Mouse (Mus musculus) neural tube, embryonic 11.5 days (tissue): ENCODE measurements at regions not wholly inside any gene's neighbourhood (a gene's known extent, or its start where the extent isn't known, plus 50 kb on each side); places are given as distances from the start of the nearest gene placed in this dataset.
A peak's percentile ranks its signal among the peaks of the same experiment; 100 is the strongest.

Source experiments
- ATAC-seq: fragments of 200-750 bp; cut with Nextera tagmentation; 2 replicates; pipeline ENCODE4 v1.8.0; 2017; ENCODE audit warnings: moderate number of reproducible peaks, mild to moderate bottlenecking, moderate TSS enrichment, moderate library complexity; ENCODE audit not compliant: insufficient read depth, low FRiP score, low TSS enrichment
- DNase-seq: peaks from one replicate; pipeline ENCODE4 v3.0.0-alpha.2; 2015; ENCODE audit warnings: low spot score
- H3K27ac ChIP-seq: fragments of 300-500 bp; sonication (generic); 2 replicates; pipeline ENCODE4 v1.5.1; 2014; ENCODE audit warnings: low read depth, mild to moderate bottlenecking, low read length
- H3K27me3 ChIP-seq: fragments of 300-500 bp; sonication (generic); 2 replicates; pipeline ENCODE4 v1.6.1; 2014; ENCODE audit warnings: mild to moderate bottlenecking, low read length, mixed read lengths; ENCODE audit not compliant: control insufficient read depth, insufficient read depth
- H3K36me3 ChIP-seq: fragments of 300-500 bp; sonication (generic); 2 replicates; pipeline ENCODE4 v1.6.1; 2014; ENCODE audit warnings: mild to moderate bottlenecking, low read length, moderate library complexity, mixed read lengths; ENCODE audit not compliant: control insufficient read depth, insufficient read depth
- H3K4me1 ChIP-seq: fragments of 300-500 bp; sonication (generic); 2 replicates; pipeline ENCODE4 v1.6.1; 2014; ENCODE audit warnings: low read length, mixed read lengths; ENCODE audit not compliant: control insufficient read depth, insufficient read depth
- H3K4me2 ChIP-seq: fragments of 300-500 bp; sonication (generic); 2 replicates; pipeline ENCODE4 v1.6.1; 2014; ENCODE audit warnings: low read depth, mild to moderate bottlenecking, moderate library complexity
- H3K4me3 ChIP-seq: fragments of 300-500 bp; sonication (generic); 2 replicates; pipeline ENCODE4 v1.5.1; 2014; ENCODE audit warnings: low read depth, low read length
- H3K9ac ChIP-seq: fragments of 300-500 bp; sonication (generic); 2 replicates; pipeline ENCODE4 v1.6.1; 2014; ENCODE audit warnings: mild to moderate bottlenecking, low read length
- H3K9me3 ChIP-seq: fragments of 300-500 bp; sonication (generic); 2 replicates; pipeline ENCODE4 v1.6.1; 2016; ENCODE audit warnings: low read length; ENCODE audit not compliant: control insufficient read depth
- WGBS: fragments of 180-500 bp; shearing (Covaris S2); extraction: QIAGEN DNeasy Blood & Tissue Kit; methylation state at CpG from one replicate; pipeline ENCODE4 v1.1.7; 2014; 5-methylcytosine and 5-hydroxymethylcytosine counted together

GRCm38 (mm10) chr3:42897936-42898335, 1155.5 kb downstream of the D3Ertd751e start:
- no peak overlapping the region for H3K4me3 ChIP-seq
- H3K4me2 ChIP-seq: no peak overlapping the region
- no peaks in the 10 kb centered on the region for H3K36me3 ChIP-seq
- DNase-seq: no peak
- no peaks in the 10 kb centered on the region for H3K27me3 ChIP-seq
- H3K9ac ChIP-seq: no peak overlapping the region
- no peak for ATAC-seq
- H3K4me1 ChIP-seq: no peaks in the 10 kb centered on the region
- no peaks in the 10 kb centered on the region for H3K9me3 ChIP-seq
- no peak overlapping the region for H3K27ac ChIP-seq

DNA sequence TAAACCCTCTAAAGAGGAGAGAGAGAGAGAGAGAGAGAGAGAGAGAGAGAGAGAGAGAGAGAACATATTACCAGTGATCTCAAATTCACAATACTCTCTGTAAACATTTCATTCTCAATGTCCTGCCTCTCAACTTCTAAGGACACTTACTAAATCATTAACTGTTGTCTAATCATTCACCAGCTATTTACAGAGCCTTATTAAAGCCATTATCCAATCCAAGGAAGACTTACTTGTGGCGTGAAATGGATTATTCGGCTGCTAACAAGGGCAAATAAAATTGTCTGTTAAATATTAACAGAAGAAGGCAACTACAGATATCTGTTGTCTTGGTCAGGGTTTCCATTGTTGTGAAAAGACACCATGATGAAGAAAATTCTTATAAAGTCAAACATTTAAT, 1156.5 kb downstream of the D3Ertd751e start:
- no peak for ATAC-seq
- no peaks in the 10 kb centered on the region for H3K36me3 ChIP-seq
- H3K4me1 ChIP-seq: no peaks in the 10 kb centered on the region
- no peaks in the 10 kb centered on the region for H3K27me3 ChIP-seq
- H3K9ac ChIP-seq: no peak overlapping the region
- no peak overlapping the region for H3K4me3 ChIP-seq
- no peak for DNase-seq
- H3K9me3 ChIP-seq: no peaks in the 10 kb centered on the region
- 67% methylated on average over 2 of the region's 2 CpGs for WGBS
- no peak overlapping the region for H3K27ac ChIP-seq
- H3K4me2 ChIP-seq: no peak overlapping the region

DNA sequence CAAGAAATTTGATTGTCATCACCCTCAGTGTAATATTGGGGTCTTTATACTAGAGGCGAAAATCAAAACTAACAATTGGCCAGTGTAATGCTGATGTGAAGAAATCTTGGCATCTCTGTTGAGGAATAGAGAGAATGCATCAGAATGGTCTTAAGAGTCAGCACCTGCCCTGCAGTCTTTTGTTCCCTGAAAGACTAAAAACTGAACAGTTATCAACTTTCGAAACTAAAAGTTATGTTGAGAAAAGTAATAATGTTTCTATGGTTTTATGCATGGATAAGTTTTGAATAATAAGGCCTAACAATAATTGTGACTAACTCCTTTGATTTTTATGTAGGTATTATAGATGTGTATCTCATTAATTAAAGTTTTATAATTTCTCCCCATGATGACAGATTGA, 1158.6 kb downstream of the D3Ertd751e start:
- H3K27ac ChIP-seq: no peak overlapping the region
- no peak overlapping the region for H3K9ac ChIP-seq
- H3K9me3 ChIP-seq: no peaks in the 10 kb centered on the region
- H3K36me3 ChIP-seq: no peaks in the 10 kb centered on the region
- H3K4me3 ChIP-seq: no peak overlapping the region
- H3K4me1 ChIP-seq: no peaks in the 10 kb centered on the region
- DNase-seq (no peak), ATAC-seq (no peak)
- no peak overlapping the region for H3K4me2 ChIP-seq
- no peaks in the 10 kb centered on the region for H3K27me3 ChIP-seq
- 92% methylated on average over 2 of the region's 2 CpGs for WGBS

DNA sequence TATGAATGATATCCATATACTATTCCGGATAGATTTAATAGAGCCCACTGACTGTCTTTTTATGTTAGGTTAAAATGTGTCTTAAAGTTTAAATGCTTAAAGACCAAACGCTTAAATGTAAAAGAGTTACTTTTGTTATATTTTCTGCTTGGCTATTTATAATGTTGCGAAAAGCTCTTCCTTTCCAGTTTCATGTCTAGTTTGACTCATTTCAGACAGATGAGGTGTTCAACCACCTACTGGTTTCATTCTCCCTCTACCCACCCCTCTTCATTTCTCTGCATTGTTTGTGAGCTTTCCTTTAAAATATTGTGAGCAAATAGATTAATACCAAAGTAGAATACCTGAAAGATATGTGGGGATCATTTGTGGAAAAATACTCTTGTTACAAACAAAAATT, 1163.8 kb downstream of the D3Ertd751e start:
- WGBS: 95% methylated on average over 3 of the region's 3 CpGs
- Histone ChIP-seq H3K4me3 (no peak overlapping the region), H3K27me3 (no peaks in the 10 kb centered on the region), H3K27ac (no peak overlapping the region), H3K36me3 (no peaks in the 10 kb centered on the region), H3K9me3 (no peaks in the 10 kb centered on the region), H3K4me1 (no peaks in the 10 kb centered on the region), H3K4me2 (no peak overlapping the region), H3K9ac (no peak overlapping the region)
- ATAC-seq (no peak), DNase-seq (no peak)

- Histone ChIP-seq H3K36me3 (no peaks in the 10 kb centered on the region), H3K27ac (no peak overlapping the region), H3K4me3 (no peak overlapping the region), H3K27me3 (no peaks in the 10 kb centered on the region), H3K9me3 (no peaks in the 10 kb centered on the region), H3K4me2 (no peak overlapping the region), H3K4me1 (no peaks in the 10 kb centered on the region), H3K9ac (no peak overlapping the region)
- ATAC-seq (peak; percentile 77), DNase-seq (peak; percentile 25)
Measured at GRCm38 (mm10) chr3:42908404-42908803, 1166.0 kb downstream of the D3Ertd751e start.

DNA sequence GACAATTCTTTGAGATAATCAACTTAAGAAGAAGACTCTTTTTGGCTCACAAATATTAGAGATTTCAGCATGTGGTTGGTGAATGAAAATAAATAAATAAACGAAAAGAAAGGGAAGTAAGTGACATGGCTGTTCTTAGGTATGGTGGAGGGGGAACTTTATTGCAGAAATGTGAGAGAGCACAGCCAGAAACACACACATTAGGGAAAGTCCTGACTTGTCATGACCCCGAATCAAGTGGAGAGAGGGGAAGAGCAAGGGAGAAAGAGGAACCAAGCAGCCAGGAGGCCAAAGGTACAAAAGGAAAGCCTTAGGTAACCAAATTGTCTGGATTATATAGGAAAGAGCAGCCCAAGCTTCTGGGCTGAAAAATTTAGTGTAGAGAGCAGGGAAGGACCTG, 1172.7 kb downstream of the D3Ertd751e start:
- no peak for ATAC-seq
- Histone ChIP-seq H3K9me3 (no peaks in the 10 kb centered on the region), H3K27me3 (no peaks in the 10 kb centered on the region), H3K4me3 (no peak overlapping the region), H3K4me1 (no peaks in the 10 kb centered on the region), H3K27ac (no peak overlapping the region), H3K9ac (no peak overlapping the region), H3K36me3 (no peaks in the 10 kb centered on the region), H3K4me2 (no peak overlapping the region)
- 81% methylated on average over 2 of the region's 2 CpGs for WGBS
- DNase-seq: no peak

GRCm38 (mm10) chr3:42935418-42935817, 1193.0 kb downstream of the D3Ertd751e start:
- Histone ChIP-seq H3K9me3 (no peaks in the 10 kb centered on the region), H3K36me3 (no peaks in the 10 kb centered on the region), H3K4me1 (no peaks in the 10 kb centered on the region), H3K9ac (no peak overlapping the region), H3K4me3 (no peak overlapping the region), H3K27me3 (no peaks in the 10 kb centered on the region), H3K27ac (no peak overlapping the region), H3K4me2 (no peak overlapping the region)
- WGBS: 84% methylated on average over 1 of the region's 1 CpGs
- DNase-seq (no peak), ATAC-seq (no peak)

GRCm38 (mm10) chr3:42977066-42977465, 1234.7 kb downstream of the D3Ertd751e start:
- WGBS: 82% methylated on average over 2 of the region's 2 CpGs
- H3K36me3 ChIP-seq: no peaks in the 10 kb centered on the region
- H3K9ac ChIP-seq: no peak overlapping the region
- H3K27ac ChIP-seq: no peak overlapping the region
- H3K4me3 ChIP-seq: no peak overlapping the region
- H3K4me2 ChIP-seq: no peak overlapping the region
- no peaks in the 10 kb centered on the region for H3K4me1 ChIP-seq
- no peaks in the 10 kb centered on the region for H3K27me3 ChIP-seq
- no peaks in the 10 kb centered on the region for H3K9me3 ChIP-seq
- DNase-seq (no peak), ATAC-seq (no peak)
